Mouse (Mus musculus) intestine, embryonic 16.5 days (tissue): ENCODE measurements around the gene Ciao2a. TPM values are rescaled to one million over a fixed set of nuclear protein-coding genes. Genes with fewer than 3 reads are reported as not detected.
A peak's percentile ranks its signal among the peaks of the same experiment; 100 is the strongest.

Experiments
- ATAC-seq: fragments of 200-750 bp; cut with Nextera tagmentation; 2 replicates; pipeline ENCODE4 v1.8.0; 2017; ENCODE audit warnings: moderate TSS enrichment, moderate library complexity
- H3K27ac ChIP-seq: fragments of 300-500 bp; sonication (generic); 2 replicates; pipeline ENCODE4 v1.5.1; 2014; ENCODE audit warnings: mild to moderate bottlenecking, low read length
- H3K27me3 ChIP-seq: fragments of 300-500 bp; sonication (generic); replicated peaks from 2 replicates; pipeline ENCODE4 v1.6.1; 2014; ENCODE audit warnings: low read length, control low read depth, mixed read lengths; ENCODE audit not compliant: control insufficient read depth, insufficient read depth
- H3K36me3 ChIP-seq: fragments of 300-500 bp; sonication (generic); 2 replicates; pipeline ENCODE4 v1.6.1; 2014; ENCODE audit warnings: low read length, control low read depth; ENCODE audit not compliant: control insufficient read depth, insufficient read depth
- H3K4me1 ChIP-seq: fragments of 300-500 bp; sonication (generic); 2 replicates; pipeline ENCODE4 v1.6.1; 2014; ENCODE audit warnings: low read length, control low read depth, mixed read lengths; ENCODE audit not compliant: control insufficient read depth, insufficient read depth
- H3K4me2 ChIP-seq: fragments of 300-500 bp; sonication (generic); 2 replicates; pipeline ENCODE4 v1.6.1; 2014; ENCODE audit warnings: low read depth, low read length, control low read depth
- H3K4me3 ChIP-seq: fragments of 300-500 bp; sonication (generic); 2 replicates; pipeline ENCODE4 v1.5.1; 2014; ENCODE audit warnings: mild to moderate bottlenecking, low read length
- H3K9ac ChIP-seq: fragments of 300-500 bp; sonication (generic); 2 replicates; pipeline ENCODE4 v1.6.1; 2014; ENCODE audit warnings: low read depth, low read length
- H3K9me3 ChIP-seq: fragments of 300-500 bp; sonication (generic); 2 replicates; pipeline ENCODE4 v1.6.1; 2016; ENCODE audit warnings: low read length, control low read depth; ENCODE audit not compliant: control insufficient read depth
- WGBS: fragments of 180-500 bp; shearing (Covaris S2); extraction: QIAGEN DNeasy Blood & Tissue Kit; methylation state at CpG from one replicate; pipeline ENCODE4 v1.1.7; 2014; 5-methylcytosine and 5-hydroxymethylcytosine counted together
- polyA plus RNA-seq: library from polyadenylated mRNA; unstranded; fragments of >200 nt; fragmentation: Nextera tagmentation; extraction: Ambion mirVana; gene quantifications from 2 replicates; pipeline ENCODE4 v1.2.1, GENCODE M21; 2015

The Ciao2a gene
- polyA plus RNA-seq, 1 experiment from 2014 or later = 219 TPM

DNA sequence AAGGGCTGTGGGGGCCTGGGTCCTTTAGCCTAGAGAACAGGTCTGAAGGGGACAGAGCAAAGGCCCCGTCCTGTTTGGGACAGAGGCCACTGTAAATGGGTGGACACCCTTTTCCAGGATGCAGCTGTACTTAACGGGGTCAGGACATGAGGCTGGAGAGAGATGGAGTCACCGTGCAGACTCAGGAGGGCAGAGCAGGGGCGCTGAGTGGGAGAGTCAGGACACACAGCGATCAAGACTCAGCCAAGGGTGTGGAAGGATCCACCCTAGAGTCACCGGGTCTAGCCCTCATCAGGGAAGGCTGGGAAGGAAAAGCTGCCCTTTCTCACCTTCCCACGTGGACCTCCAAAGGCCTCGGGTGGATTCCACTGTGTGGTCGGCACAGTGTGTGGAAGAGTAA is 25.6 kb downstream of the Ciao2a start:
- H3K9me3 ChIP-seq = no peaks in the 10 kb centered on the region
- no peak overlapping the region for H3K27ac ChIP-seq
- no peak overlapping the region for H3K9ac ChIP-seq
- H3K36me3 ChIP-seq = no peaks in the 10 kb centered on the region
- H3K4me3 ChIP-seq = no peak overlapping the region
- ATAC-seq = no peak
- WGBS = 61% methylated on average over 9 of the region's 9 CpGs
- 0 out of 2 replicates have a peak, but pooled peaks cover 9% of the 10 kb centered on the region for H3K4me1 ChIP-seq
- no peak overlapping the region for H3K4me2 ChIP-seq
- no peaks in the 10 kb centered on the region for H3K27me3 ChIP-seq

DNA sequence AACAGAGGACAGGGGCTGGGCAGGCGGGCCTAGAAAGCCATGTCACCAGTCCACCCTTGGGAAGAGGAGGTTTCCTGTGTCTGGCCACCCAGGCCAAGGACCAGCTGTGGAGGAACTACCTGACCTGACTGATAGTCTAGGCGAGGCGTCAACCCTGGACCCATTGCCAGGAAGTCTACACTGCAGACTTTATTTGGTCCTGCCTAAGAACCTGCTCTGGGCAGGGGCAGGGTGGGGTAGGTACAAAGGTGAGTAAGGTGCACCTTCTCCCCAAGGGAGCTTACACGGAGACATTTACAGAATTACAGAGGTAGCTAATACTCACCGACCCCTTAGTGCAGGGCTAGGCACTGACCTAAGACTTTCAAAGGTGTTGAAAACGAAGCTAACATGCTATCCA is 27.2 kb downstream of the Ciao2a start:
- peak; percentile 69 for ATAC-seq
- Histone ChIP-seq H3K4me3 (no peak overlapping the region), H3K27me3 (0 out of 2 replicates have a peak, but pooled peaks cover 2% of the 10 kb centered on the region), H3K36me3 (no peaks in the 10 kb centered on the region), H3K9ac (no peak overlapping the region), H3K9me3 (no peaks in the 10 kb centered on the region), H3K27ac (no peak overlapping the region), H3K4me2 (no peak overlapping the region), H3K4me1 (0 out of 2 replicates have a peak, but pooled peaks cover 9% of the 10 kb centered on the region)
- WGBS = 68% methylated on average over 6 of the region's 6 CpGs

- Histone ChIP-seq H3K4me2 (no peak overlapping the region), H3K4me1 (0 out of 2 replicates have a peak, but pooled peaks cover 9% of the 10 kb centered on the region), H3K36me3 (no peaks in the 10 kb centered on the region), H3K27me3 (0 out of 2 replicates have a peak, but pooled peaks cover 2% of the 10 kb centered on the region), H3K9ac (no peak overlapping the region), H3K27ac (no peak overlapping the region), H3K4me3 (no peak overlapping the region), H3K9me3 (no peaks in the 10 kb centered on the region)
- ATAC-seq = no peak
- WGBS = 87% methylated on average over 9 of the region's 9 CpGs
These were observed 27.6 kb downstream of the Ciao2a start for GRCm38 (mm10) chr9:66154013-66154412.

GRCm38 (mm10) chr9:66155534-66155933 is 29.1 kb downstream of the Ciao2a start:
- 0 out of 2 replicates have a peak, but pooled peaks cover 9% of the 10 kb centered on the region for H3K4me1 ChIP-seq
- H3K36me3 ChIP-seq = no peaks in the 10 kb centered on the region
- 0 out of 2 replicates have a peak, but pooled peaks cover 2% of the 10 kb centered on the region for H3K27me3 ChIP-seq
- 71% methylated on average over 1 of the region's 1 CpGs for WGBS
- H3K9me3 ChIP-seq = no peaks in the 10 kb centered on the region
- no peak overlapping the region for H3K4me2 ChIP-seq
- ATAC-seq = no peak
- no peak overlapping the region for H3K4me3 ChIP-seq
- H3K9ac ChIP-seq = no peak overlapping the region
- no peak overlapping the region for H3K27ac ChIP-seq

- ATAC-seq = peak; percentile 94
- H3K9ac ChIP-seq = peak within 1 kb of the TSS; percentile 74
- peak within 1 kb of the TSS; percentile 82 for H3K4me2 ChIP-seq
- peak within 1 kb of the TSS; percentile 57 for H3K4me3 ChIP-seq
- H3K4me1 ChIP-seq = 0 out of 2 replicates have a peak, but pooled peaks cover 7% of the 10 kb centered on the region
- no peaks in the 10 kb centered on the region for H3K36me3 ChIP-seq
- 0 out of 2 replicates have a peak, but pooled peaks cover 2% of the 10 kb centered on the region for H3K27me3 ChIP-seq
- WGBS = under 1% methylated on average over 56 of the region's 58 CpGs
- H3K27ac ChIP-seq = no peak within 1 kb of the TSS
- H3K9me3 ChIP-seq = no peaks in the 10 kb centered on the region
These were observed 31.8 kb downstream of the Ciao2a start, which contains the start of gene Dapk2 for GRCm38 (mm10) chr9:66157958-66158830. Gene Dapk2 (plus strand): TSS chr9:66158223.

DNA sequence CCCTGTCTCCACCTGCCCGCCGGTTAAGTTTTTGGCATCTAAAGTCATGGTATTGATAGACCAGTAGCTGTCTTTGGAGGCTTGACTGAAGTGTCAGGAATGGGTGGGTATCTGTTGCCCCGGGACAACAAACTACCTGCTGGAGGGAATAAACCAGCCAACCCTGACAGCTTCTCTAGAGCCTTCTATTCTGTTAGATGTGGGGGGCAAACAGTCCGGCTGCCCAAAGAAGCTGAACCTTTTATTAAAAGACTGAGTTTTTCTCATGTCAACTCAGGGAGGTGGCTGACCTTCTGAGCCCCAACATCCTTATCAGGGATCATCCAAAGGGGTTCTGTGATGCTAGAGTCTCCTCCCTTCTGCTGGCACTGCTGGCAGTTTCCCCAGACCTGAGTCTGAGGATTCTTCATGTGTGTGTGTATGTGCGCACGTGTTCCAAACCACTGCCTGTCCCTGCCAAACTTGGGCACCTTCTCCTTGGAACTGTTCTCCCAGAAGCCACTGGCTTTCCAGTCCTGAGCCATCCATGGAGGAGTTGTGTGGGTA is 32.5 kb downstream of the Ciao2a start:
- Histone ChIP-seq H3K4me3 (peak overlapping the region; percentile 57), H3K27ac (no peak overlapping the region), H3K4me1 (0 out of 2 replicates have a peak, but pooled peaks cover 1% of the 10 kb centered on the region), H3K36me3 (no peaks in the 10 kb centered on the region), H3K4me2 (no peak overlapping the region), H3K9me3 (no peaks in the 10 kb centered on the region), H3K27me3 (0 out of 2 replicates have a peak, but pooled peaks cover 2% of the 10 kb centered on the region), H3K9ac (peak overlapping the region; percentile 74; the same call in 1 of the 2 replicates)
- no peak for ATAC-seq
- 87% methylated on average over 6 of the region's 6 CpGs for WGBS

GRCm38 (mm10) chr9:66160155-66160554 is 33.7 kb downstream of the Ciao2a start:
- Histone ChIP-seq H3K4me3 (no peak overlapping the region), H3K4me2 (no peak overlapping the region), H3K36me3 (no peaks in the 10 kb centered on the region), H3K4me1 (no peaks in the 10 kb centered on the region), H3K9me3 (no peaks in the 10 kb centered on the region), H3K27me3 (0 out of 2 replicates have a peak, but pooled peaks cover 2% of the 10 kb centered on the region), H3K9ac (no peak overlapping the region), H3K27ac (no peak overlapping the region)
- ATAC-seq = no peak
- 89% methylated on average over 2 of the region's 2 CpGs for WGBS

DNA sequence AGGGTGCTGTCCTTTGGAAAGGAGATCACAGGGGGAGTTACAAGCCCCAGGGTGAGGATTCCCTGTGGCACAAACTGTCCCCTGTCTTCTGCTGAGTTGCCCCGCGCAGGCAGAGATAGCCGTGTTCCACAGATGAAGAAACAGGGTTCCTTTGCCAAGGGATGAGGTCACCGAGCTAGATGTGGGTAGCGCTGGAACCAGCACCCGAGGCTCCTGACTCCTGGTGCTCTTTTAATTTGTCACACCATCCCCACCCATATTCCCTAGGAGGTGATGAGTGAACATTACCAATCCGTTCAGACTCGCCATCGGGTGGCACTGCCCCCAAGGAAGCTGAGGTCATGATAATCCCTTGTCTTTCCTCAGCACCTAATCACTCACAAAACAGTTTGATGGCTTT is 36.6 kb downstream of the Ciao2a start:
- ATAC-seq = no peak
- no peak overlapping the region for H3K4me2 ChIP-seq
- no peak overlapping the region for H3K4me3 ChIP-seq
- H3K9ac ChIP-seq = no peak overlapping the region
- no peak overlapping the region for H3K27ac ChIP-seq
- WGBS = 87% methylated on average over 9 of the region's 9 CpGs
- no peaks in the 10 kb centered on the region for H3K9me3 ChIP-seq
- no peaks in the 10 kb centered on the region for H3K4me1 ChIP-seq
- H3K36me3 ChIP-seq = no peaks in the 10 kb centered on the region
- no peaks in the 10 kb centered on the region for H3K27me3 ChIP-seq

- no peaks in the 10 kb centered on the region for H3K9me3 ChIP-seq
- no peak overlapping the region for H3K9ac ChIP-seq
- no peak overlapping the region for H3K27ac ChIP-seq
- H3K36me3 ChIP-seq = no peaks in the 10 kb centered on the region
- H3K4me2 ChIP-seq = no peak overlapping the region
- no peak overlapping the region for H3K4me3 ChIP-seq
- whole genome bisulfite sequencing = 73% methylated on average over 5 of the region's 5 CpGs
- no peak for ATAC-seq
- no peaks in the 10 kb centered on the region for H3K27me3 ChIP-seq
- no peaks in the 10 kb centered on the region; the same call in 1 of the 2 replicates for H3K4me1 ChIP-seq
These were observed 40.8 kb downstream of the Ciao2a start for GRCm38 (mm10) chr9:66167222-66167621.
